Mouse (Mus musculus): Measurements from ENCODE around the gene Lpcat2b. TPM values are rescaled to one million over a fixed set of nuclear protein-coding genes. Genes with fewer than 3 reads are reported as not detected.
"Not testable (repeated sequence)": the region's sequence is repeated elsewhere in the genome, so short reads cannot be mapped to it uniquely, and the experiment has no call there.

The Lpcat2b gene
- not detected in 2 replicates for polyA plus RNA-seq (2015; fragmentation: Nextera tagmentation; extraction: Ambion mirVana)

- no peaks in the 10 kb centered on the region for H3K4me1 ChIP-seq
- 78% methylated on average over 3 of the region's 3 CpGs for WGBS
- no peak within 1 kb of the TSS for H3K27ac ChIP-seq (replicated peaks)
- H3K9me3 ChIP-seq: no peaks in the 10 kb centered on the region
- H3K27me3 ChIP-seq: no peaks in the 10 kb centered on the region
- H3K4me2 ChIP-seq (replicated peaks): no peak within 1 kb of the TSS
- no peaks in the 10 kb centered on the region for H3K36me3 ChIP-seq
- no peak for ATAC-seq (replicated peaks)
- no peak within 1 kb of the TSS for H3K4me3 ChIP-seq
- H3K9ac ChIP-seq (replicated peaks): no peak within 1 kb of the TSS
Measured at GRCm38 (mm10) chr5:107431249-107431648, at the start of gene Lpcat2b. Gene Lpcat2b (plus strand): TSS chr5:107431549.

GRCm38 (mm10) chr5:107386448-107386847 is 44.9 kb upstream of the Lpcat2b start:
- not testable (repeated sequence) for H3K9me3 ChIP-seq; H3K27me3 ChIP-seq; H3K27ac ChIP-seq (replicated peaks); H3K4me2 ChIP-seq (replicated peaks); H3K9ac ChIP-seq (replicated peaks); H3K36me3 ChIP-seq; H3K4me3 ChIP-seq; ATAC-seq (replicated peaks); H3K4me1 ChIP-seq

- H3K4me3 ChIP-seq: no peak overlapping the region
- ATAC-seq (replicated peaks): no peak
- H3K9me3 ChIP-seq: no peaks in the 10 kb centered on the region
- no peak overlapping the region for H3K27ac ChIP-seq (replicated peaks)
- 76% methylated on average over 1 of the region's 1 CpGs for WGBS
- H3K27me3 ChIP-seq: no peaks in the 10 kb centered on the region
- H3K4me2 ChIP-seq (replicated peaks): no peak overlapping the region
- no peaks in the 10 kb centered on the region for H3K4me1 ChIP-seq
- H3K36me3 ChIP-seq: no peaks in the 10 kb centered on the region
- H3K9ac ChIP-seq (replicated peaks): no peak overlapping the region
Measured at GRCm38 (mm10) chr5:107387788-107388187, 43.6 kb upstream of the Lpcat2b start.

GRCm38 (mm10) chr5:107389373-107389772 is 42.0 kb upstream of the Lpcat2b start:
- Histone ChIP-seq H3K36me3 (no peaks in the 10 kb centered on the region), H3K4me1 (no peaks in the 10 kb centered on the region), H3K4me2 (replicated peaks) (no peak overlapping the region), H3K9me3 (no peaks in the 10 kb centered on the region), H3K4me3 (no peak overlapping the region), H3K9ac (replicated peaks) (no peak overlapping the region), H3K27ac (replicated peaks) (no peak overlapping the region), H3K27me3 (no peaks in the 10 kb centered on the region)
- 78% methylated on average over 2 of the region's 2 CpGs for WGBS
- no peak for ATAC-seq (replicated peaks)

GRCm38 (mm10) chr5:107394437-107394836 is 36.9 kb upstream of the Lpcat2b start:
- no peak overlapping the region for H3K4me3 ChIP-seq
- WGBS: 71% methylated on average over 2 of the region's 2 CpGs
- ATAC-seq (replicated peaks): no peak
- H3K27ac ChIP-seq (replicated peaks): no peak overlapping the region
- H3K9me3 ChIP-seq: no peaks in the 10 kb centered on the region
- H3K4me1 ChIP-seq: no peaks in the 10 kb centered on the region
- H3K4me2 ChIP-seq (replicated peaks): no peak overlapping the region
- no peak overlapping the region for H3K9ac ChIP-seq (replicated peaks)
- H3K27me3 ChIP-seq: no peaks in the 10 kb centered on the region
- H3K36me3 ChIP-seq: no peaks in the 10 kb centered on the region

- Histone ChIP-seq H3K27ac (replicated peaks) (peak within 1 kb of the TSS; percentile 31; the same call in 1 of the 2 replicates), H3K9me3 (no peaks in the 10 kb centered on the region), H3K27me3 (peaks cover 7% of the 10 kb centered on the region), H3K4me3 (peak within 1 kb of the TSS; percentile 63), H3K36me3 (no peaks in the 10 kb centered on the region), H3K4me2 (replicated peaks) (peak within 1 kb of the TSS; percentile 97), H3K4me1 (peaks cover 18% of the 10 kb centered on the region), H3K9ac (replicated peaks) (peak within 1 kb of the TSS; percentile 59)
- WGBS: 17% methylated on average over 5 of the region's 5 CpGs
- ATAC-seq (replicated peaks): no peak
Measured at GRCm38 (mm10) chr5:107402436-107402835, 28.9 kb upstream of the Lpcat2b start, which contains the start of gene Ephx4. Gene Ephx4 (plus strand): TSS chr5:107402736.

- peaks cover 18% of the 10 kb centered on the region for H3K4me1 ChIP-seq
- no peaks in the 10 kb centered on the region for H3K9me3 ChIP-seq
- H3K4me2 ChIP-seq (replicated peaks): peak overlapping the region; percentile 97
- ATAC-seq (replicated peaks): peak; percentile 81
- under 1% methylated on average over 74 of the region's 80 CpGs for WGBS
- peak overlapping the region; percentile 59 for H3K9ac ChIP-seq (replicated peaks)
- H3K27me3 ChIP-seq: peaks cover 7% of the 10 kb centered on the region
- H3K27ac ChIP-seq (replicated peaks): peak overlapping the region; percentile 31; the same call in 1 of the 2 replicates
- H3K36me3 ChIP-seq: no peaks in the 10 kb centered on the region
- H3K4me3 ChIP-seq: peak overlapping the region; percentile 63
Measured at GRCm38 (mm10) chr5:107403011-107403946, 28.1 kb upstream of the Lpcat2b start.

GRCm38 (mm10) chr5:107403947-107404684 is 27.2 kb upstream of the Lpcat2b start:
- 16% methylated on average over 12 of the region's 12 CpGs for WGBS
- Histone ChIP-seq H3K4me3 (peak overlapping the region; percentile 63), H3K36me3 (no peaks in the 10 kb centered on the region), H3K4me1 (peaks cover 18% of the 10 kb centered on the region), H3K9ac (replicated peaks) (peak overlapping the region; percentile 59), H3K4me2 (replicated peaks) (peak overlapping the region; percentile 97), H3K9me3 (no peaks in the 10 kb centered on the region), H3K27ac (replicated peaks) (peak overlapping the region; percentile 31), H3K27me3 (peaks cover 7% of the 10 kb centered on the region)
- ATAC-seq (replicated peaks): peak; percentile 29; the same call in 1 of the 2 replicates

- Histone ChIP-seq H3K9ac (replicated peaks) (no peak overlapping the region), H3K27ac (replicated peaks) (peak overlapping the region; percentile 5; the same call in 1 of the 2 replicates), H3K36me3 (no peaks in the 10 kb centered on the region), H3K4me2 (replicated peaks) (no peak overlapping the region), H3K4me3 (no peak overlapping the region), H3K4me1 (peaks cover 18% of the 10 kb centered on the region), H3K9me3 (no peaks in the 10 kb centered on the region), H3K27me3 (peaks cover 7% of the 10 kb centered on the region)
- ATAC-seq (replicated peaks): no peak
- 75% methylated on average over 4 of the region's 4 CpGs for WGBS
Measured at GRCm38 (mm10) chr5:107405361-107405760, 26.0 kb upstream of the Lpcat2b start.

- no peak for ATAC-seq (replicated peaks)
- Histone ChIP-seq H3K9me3 (no peaks in the 10 kb centered on the region), H3K4me1 (no peaks in the 10 kb centered on the region), H3K4me2 (replicated peaks) (no peak overlapping the region), H3K9ac (replicated peaks) (no peak overlapping the region), H3K27ac (replicated peaks) (no peak overlapping the region), H3K27me3 (no peaks in the 10 kb centered on the region; the same call in 1 of the 2 replicates), H3K4me3 (no peak overlapping the region), H3K36me3 (no peaks in the 10 kb centered on the region)
- WGBS: 75% methylated on average over 1 of the region's 1 CpGs
Measured at GRCm38 (mm10) chr5:107410305-107410704, 21.0 kb upstream of the Lpcat2b start.

- Histone ChIP-seq H3K4me1 (no peaks in the 10 kb centered on the region), H3K9me3 (no peaks in the 10 kb centered on the region), H3K4me2 (replicated peaks) (no peak overlapping the region), H3K36me3 (no peaks in the 10 kb centered on the region), H3K27me3 (no peaks in the 10 kb centered on the region), H3K4me3 (no peak overlapping the region), H3K9ac (replicated peaks) (no peak overlapping the region; the same call in 1 of the 2 replicates), H3K27ac (replicated peaks) (no peak overlapping the region)
- ATAC-seq (replicated peaks): no peak
- 48% methylated on average over 4 of the region's 4 CpGs for WGBS
Measured at GRCm38 (mm10) chr5:107411326-107411725, 20.0 kb upstream of the Lpcat2b start.

- H3K4me2 ChIP-seq (replicated peaks): no peak overlapping the region
- no peaks in the 10 kb centered on the region for H3K36me3 ChIP-seq
- no peak overlapping the region for H3K9ac ChIP-seq (replicated peaks)
- H3K4me1 ChIP-seq: no peaks in the 10 kb centered on the region
- ATAC-seq (replicated peaks): no peak
- H3K9me3 ChIP-seq: no peaks in the 10 kb centered on the region
- no peak overlapping the region for H3K4me3 ChIP-seq
- 82% methylated on average over 2 of the region's 2 CpGs for whole genome bisulfite sequencing
- no peaks in the 10 kb centered on the region for H3K27me3 ChIP-seq
- H3K27ac ChIP-seq (replicated peaks): no peak overlapping the region
Measured at GRCm38 (mm10) chr5:107412285-107412684, 19.1 kb upstream of the Lpcat2b start.
